Mouse (Mus musculus): ENCODE data around the gene Olfr1368.
"Not testable (repeated sequence)": the region's sequence is repeated elsewhere in the genome, so short reads cannot be mapped to it uniquely, and the experiment has no call there.

Olfr1368 gene

DNA sequence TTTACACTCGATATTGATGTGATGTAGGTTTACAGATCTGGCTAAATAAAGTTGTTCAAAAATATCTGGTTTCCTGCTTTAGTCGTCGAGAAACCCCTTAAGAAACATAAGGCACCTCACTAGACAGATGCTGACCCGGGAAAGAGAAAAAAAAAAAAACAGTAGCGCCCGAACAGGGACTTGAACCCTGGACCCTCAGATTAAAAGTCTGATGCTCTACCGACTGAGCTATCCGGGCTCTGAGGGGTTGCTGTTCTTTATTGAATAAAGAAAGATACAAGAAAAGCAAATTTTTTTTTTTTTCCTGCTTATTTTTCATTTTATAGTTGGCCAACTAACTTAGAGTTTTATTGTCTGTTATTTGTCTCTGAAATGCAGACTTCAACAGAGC lies 22.2 kb upstream of the Olfr1368 start:
- no peak for DNase-seq (ENCODE audit: extremely low spot score, low read depth, low spot score)

DNA sequence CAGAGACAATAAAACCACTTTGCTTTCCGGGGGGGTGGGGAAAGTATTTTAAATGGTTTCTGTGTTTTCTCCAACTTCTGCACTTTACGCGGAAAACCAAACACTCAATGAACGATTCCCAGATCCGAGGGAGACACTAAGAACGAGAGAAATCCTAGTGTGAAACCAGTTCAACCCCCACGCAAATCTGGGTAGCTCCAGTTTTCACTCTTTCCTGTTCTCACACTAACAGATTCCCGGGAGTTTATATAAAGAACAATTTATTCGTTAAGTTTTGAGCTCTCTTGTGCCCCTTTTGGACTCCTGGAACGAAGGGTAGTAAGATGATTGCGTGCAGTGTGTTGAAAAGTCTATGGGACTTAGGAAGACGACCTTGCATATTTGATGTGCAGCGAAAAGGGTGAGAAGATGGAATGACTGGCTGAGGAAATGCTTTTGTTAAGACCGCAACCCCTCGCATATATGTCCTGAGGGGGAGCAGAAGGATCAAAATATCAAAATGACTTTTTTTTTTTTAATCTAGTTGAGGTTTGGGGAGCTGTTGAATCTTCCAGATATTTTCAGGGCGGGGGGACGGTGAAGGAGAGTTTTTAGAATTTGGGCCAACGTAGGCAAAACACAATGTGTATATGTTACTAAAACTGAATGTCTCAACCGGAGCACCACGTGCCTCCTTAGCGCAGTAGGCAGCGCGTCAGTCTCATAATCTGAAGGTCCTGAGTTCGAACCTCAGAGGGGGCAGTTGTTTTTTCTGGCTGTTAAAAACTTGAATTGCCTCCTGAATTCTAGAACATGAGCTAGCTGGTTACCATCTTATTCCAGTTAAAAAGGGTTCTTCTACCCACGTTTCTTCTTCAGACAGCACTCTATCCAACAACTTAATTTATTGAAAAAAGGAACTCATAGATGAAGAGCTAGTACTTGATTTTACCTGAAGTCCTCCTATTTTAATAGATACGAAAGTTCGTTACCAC lies 21.6 kb upstream of the Olfr1368 start:
- no peak for DNase-seq (ENCODE audit: extremely low spot score, low read depth, low spot score)

DNA sequence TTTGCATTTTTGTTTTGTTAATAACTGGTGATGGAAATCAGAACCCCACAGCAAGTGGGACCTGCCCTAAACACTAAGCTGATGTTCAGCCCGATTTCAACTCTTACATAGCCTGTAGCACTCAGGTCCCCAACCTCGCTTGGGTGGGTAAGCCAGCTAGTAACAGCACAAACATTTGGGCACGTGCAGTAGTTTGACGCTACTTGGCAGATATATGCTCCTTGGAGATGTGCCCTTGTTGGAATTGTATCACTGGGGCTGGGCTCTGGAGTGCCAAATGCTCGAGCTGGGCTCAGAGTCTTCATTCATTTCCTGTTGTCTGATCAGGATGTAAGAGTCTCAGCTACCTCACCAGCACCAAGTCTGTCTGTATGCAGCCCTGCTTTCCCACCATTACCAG lies 16.9 kb upstream of the Olfr1368 start:
- no peak for DNase-seq (ENCODE audit: extremely low spot score, low read depth, low spot score)

DNA sequence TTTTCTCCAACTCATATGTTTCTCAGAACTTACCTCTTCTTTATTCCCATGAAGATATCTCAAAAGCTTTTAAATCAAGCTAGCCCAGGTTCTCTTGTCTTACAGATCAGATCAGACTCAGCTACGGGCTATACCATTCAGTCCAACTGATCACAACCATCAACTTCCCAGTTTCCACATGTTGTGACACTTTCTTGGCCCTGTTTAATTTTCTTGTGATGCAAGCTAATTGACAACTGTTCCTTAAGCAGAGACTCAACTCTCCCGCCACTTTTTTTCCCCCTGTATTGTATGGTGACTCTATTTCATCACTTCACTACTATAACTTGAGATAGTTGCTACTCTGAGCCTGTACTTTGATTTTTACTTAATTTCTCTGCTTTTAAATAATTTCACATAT lies 15.9 kb upstream of the Olfr1368 start:
- no peak for DNase-seq (ENCODE audit: extremely low spot score, low read depth, low spot score)

DNA sequence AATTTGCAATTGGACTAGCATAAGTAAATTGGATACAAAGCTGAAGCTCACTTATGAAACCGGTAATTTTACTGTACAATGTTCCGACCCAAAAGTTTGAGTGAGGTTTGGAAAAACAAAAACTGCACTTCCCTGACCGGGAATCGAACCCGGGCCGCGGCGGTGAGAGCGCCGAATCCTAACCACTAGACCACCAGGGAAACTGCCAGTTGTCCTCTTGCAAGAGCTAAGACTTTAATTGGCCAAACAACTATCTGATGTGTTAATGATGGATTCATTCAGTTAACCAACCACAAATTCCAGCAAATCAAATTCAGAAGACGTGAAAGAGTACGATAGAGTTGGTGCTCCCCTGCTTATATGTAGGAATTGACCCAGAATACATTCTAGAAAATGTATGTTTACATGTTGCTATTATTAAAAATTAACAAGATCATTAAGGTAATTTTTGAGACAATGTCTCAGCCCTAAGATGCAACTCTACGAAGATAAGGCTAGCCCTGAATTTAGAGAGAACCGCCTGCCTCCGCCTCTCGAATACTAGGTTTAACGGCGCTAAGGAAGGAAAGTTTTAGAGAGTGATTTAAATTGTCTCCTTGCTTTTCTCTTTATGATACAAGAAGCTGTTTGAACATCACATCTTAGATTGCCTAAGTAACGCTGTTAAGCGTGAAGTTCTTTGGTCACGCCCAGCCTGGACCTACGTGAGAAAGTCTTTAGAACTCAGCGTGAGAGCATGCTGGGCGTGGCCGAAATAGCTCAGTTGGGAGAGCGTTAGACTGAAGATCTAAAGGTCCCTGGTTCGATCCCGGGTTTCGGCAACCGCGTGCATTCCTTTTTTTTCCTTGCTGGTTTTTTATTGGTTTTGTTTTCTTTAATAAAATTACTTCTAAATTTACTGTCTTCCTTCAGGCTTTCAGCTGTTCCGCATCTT lies 15.3 kb upstream of the Olfr1368 start:
- DNase-seq (ENCODE audit: extremely low spot score, low read depth, low spot score) = no peak

DNA sequence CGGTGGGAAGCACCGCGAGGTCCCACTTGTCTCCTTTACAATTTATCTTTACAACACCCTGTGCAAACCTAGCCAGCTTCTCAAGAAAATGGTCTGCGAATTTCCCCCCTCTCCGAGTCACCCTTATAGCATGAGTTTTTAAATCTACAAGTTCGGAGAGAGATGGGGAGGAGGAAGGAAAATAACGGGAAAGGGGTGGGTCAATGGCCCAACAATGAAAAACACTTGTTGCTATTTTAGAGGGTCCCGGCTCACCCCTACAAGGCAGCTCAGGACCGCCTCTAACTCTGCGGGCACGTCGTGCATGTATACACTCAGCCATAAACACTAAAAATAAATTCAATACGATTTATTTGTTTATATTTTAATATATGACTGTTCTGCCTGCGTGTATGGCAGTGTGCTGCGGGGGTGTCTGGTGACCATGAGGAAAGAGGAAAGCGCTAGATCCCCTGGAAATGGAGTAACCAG lies 14.4 kb upstream of the Olfr1368 start:
- DNase-seq (ENCODE audit: extremely low spot score, low read depth, low spot score) = no peak

DNA sequence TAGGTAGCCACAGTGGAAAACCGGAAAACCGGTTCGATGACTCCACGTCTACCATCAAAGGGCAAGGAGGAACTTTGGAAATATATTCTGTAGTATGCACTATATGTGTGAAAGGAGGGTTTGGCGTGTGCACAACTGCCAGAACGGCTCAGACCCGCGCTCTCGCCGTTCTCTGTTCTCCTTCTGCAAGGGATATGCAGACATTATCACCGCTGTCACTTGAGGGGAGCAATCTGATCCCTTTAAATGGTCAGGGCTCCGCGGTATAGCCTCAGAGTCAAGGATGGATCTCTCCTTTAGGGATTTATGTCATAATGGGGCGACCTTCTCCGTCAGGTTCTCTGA lies 13.8 kb upstream of the Olfr1368 start:
- DNase-seq (ENCODE audit: extremely low spot score, low read depth, low spot score) = no peak

DNA sequence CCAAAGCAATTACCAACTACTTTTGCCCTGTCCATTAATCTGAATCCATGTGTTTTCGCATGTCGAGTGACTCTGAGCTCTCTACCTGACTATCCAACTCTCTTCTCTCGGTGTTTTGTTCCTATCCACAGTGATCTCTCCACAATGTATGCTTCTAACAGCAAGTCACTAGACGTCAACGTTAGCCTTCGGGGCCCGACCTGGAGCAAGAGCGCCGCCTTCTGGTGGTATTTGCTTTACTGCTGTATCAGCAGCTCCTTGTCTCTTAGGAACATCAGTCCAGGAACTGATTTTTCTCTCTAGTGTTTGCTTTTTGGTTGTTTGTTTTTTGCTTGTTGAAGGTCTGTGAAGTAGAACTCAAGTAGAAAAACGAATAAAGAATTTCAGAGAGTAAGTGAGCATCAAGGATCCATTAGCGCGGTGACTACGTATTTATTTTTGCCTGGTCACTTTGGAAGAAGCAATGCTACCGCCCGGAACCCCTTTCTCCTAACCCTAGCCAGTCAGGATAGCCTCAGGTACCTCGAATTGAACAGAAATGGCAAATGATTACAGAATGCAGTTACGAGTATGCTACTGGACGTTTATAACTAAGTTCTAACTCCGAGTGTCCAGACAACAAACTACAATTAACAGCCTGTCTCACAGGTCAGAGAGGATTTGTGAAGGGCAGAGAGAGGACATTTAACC lies 13.3 kb upstream of the Olfr1368 start:
- DNase-seq (ENCODE audit: extremely low spot score, low read depth, low spot score) = no peak

DNA sequence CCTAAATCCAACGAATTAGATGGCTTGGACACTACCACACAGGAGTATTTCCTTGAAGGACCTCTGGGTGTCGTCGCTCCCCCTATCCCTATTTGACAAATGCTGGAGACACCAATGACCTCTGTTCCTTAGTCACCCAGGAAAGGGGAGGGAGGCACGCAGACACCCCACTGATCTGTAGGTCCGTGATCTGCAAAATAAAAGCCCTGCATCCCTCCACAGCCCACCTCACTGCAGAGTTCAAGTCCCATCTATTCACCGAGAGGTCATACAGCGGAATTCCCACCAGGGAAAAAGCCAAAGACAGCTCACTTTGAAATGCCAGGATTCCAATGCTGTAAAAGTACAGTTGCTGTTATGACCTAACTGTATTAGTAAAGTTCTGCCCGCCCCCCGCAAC lies 12.4 kb upstream of the Olfr1368 start:
- DNase-seq (ENCODE audit: extremely low spot score, low read depth, low spot score) = no peak

DNA sequence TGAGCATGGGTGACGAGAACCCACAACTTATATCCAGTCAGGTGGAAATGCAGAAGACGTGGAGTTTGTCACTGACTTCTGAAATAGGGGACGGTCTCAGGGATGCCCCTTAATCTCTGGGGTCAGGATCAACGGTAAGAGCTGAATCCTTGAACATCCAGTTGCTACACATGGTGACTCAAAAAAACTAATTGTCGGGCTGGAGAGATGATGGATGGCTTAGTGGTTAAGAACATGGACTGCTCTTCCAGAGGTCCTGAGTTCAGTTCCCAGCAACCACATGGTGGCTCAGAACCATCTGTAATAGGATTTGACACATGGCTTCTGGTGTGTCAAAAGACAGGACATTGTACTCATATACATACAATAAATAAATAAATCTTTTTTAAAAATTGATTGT lies 10.2 kb upstream of the Olfr1368 start:
- DNase-seq (ENCODE audit: extremely low spot score, low read depth, low spot score) = no peak

DNA sequence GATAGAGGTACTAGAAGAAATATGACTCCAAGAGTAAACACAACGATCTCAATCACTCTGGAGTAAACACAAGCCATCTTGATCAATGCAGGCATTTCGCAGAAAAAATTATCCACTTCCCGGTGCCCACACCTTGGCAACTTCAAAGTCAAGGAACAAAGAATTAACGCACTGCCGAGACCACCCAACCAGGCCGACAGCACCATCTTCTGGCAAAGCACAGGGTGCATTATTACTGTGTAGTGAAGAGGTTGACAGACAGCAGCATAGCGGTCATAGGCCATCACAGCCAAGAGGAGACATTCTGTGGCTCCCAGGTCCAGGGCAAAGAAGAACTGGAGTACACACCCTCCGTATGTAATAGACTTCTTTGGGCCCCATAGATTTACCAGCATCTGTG lies 3.2 kb downstream of the Olfr1368 start:
- no peak for DNase-seq (ENCODE audit: extremely low spot score, low read depth, low spot score)

DNA sequence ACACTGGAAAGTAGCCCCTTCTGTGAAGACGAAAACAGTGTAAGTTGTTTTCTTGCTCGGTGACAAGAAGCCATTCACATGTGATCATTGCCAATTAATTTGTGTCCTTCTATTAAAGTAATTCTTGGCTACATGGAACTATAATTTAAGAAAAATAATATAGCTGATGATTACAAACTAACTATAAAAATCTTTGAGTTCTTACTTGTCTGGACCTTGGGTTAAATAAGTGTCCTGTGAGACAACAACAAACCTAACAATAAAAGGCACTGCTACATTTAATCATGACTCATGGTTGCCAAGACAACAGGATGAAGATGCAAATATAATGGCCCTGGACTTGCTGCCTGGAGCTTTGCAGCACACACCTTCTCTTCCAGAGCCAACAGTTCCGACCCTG lies 16.3 kb downstream of the Olfr1368 start, which contains the start of gene Olfr263:
Olfr263 (plus strand) TSS at position 301 of the 400 bp plus-strand sequence.
- not testable (repeated sequence) for DNase-seq (ENCODE audit: extremely low spot score, low read depth, low spot score)

DNA sequence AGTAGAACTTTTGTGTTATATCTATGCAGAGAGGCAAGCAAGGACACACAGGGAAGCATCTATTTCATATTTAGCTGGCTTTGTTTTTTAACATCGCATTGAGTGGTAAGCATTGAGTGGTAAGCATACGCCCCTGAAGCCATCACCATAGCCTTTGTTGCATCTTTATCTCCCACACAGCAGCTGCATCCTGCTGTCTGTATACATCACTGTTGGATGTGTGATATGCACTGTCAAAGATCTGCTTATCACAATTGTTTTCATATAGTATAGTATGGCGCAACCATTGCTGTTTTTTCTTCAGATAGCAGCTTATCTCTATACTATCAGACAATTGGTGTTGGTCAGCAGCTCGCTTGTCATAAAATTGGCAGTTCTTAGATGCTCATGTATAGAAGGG lies 31.5 kb downstream of the Olfr1368 start:
- no peak for DNase-seq (ENCODE audit: extremely low spot score, low read depth, low spot score)

DNA sequence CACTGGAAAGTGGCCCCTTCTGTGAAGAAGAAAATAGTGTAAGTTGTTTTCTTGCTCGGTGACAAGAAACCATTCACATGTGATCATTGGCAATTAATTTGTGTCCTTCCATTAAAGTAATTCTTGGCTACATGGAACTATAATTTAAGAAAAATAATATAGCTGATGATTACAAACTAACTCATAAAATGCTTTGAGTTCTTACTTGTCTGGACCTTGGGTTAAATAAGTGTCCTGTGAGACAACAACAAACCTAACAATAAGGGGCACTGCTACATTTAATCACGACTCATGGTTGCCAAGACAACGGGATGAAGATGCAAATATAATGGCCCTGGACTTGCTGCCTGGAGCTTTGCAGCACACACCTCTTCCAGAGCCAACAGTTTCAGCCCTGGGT lies 34.5 kb downstream of the Olfr1368 start, which contains the start of gene Olfr1369-ps1:
Olfr1369-ps1 (plus strand) TSS at position 301 of the 400 bp plus-strand sequence.
- DNase-seq (ENCODE audit: extremely low spot score, low read depth, low spot score) = not testable (repeated sequence)

DNA sequence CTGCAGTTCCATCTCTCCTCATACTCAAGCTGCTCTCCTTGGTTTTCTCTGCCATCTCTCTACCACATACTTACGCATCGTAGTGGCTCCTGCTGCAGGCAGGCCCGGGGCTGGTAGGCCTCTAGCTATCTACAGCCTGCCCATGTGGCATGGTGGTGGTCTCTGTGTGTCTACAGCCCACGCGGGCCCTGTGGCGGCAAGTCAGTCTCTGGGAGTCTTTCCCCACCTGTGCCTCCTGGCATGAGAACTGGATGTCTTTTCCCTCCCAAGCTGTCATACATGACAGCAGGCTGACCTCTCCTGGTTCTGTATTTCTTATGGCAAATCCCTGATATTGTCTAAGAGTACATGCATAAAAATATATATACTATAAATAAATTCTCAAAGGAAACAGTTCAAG lies 35.2 kb downstream of the Olfr1368 start:
- DNase-seq (ENCODE audit: extremely low spot score, low read depth, low spot score) = no peak

DNA sequence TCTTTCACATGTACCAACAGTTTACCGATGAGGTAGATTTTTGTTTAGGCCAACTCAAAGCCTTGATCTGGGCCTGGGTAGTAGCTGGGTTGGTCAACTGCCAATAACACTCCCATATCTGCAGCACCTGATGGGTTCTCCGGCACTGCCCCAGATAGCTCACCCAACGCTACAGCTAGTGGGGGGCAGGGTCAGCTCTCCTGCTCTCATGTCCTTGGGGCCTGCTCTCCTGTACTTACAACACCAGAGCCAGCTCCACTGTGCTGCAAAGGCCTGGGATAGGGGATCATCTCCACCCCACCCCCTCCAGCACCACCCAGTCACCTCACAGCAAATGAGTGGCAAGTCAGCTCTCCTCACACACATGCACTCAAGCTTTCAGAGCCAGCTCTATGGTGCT lies 35.9 kb downstream of the Olfr1368 start:
- DNase-seq (ENCODE audit: extremely low spot score, low read depth, low spot score) = no peak
